Mouse (Mus musculus): ENCODE results near the gene Ncoa1. TPM values are rescaled to one million over a fixed set of nuclear protein-coding genes. Genes with fewer than 3 reads are reported as not detected.
"Not testable (repeated sequence)": the region's sequence is repeated elsewhere in the genome, so short reads cannot be mapped to it uniquely, and the experiment has no call there.

Ncoa1 gene
- polyA plus RNA-seq, 2 experiments from 2014 or later = 10.1 to 16.7 TPM

- no peak for ATAC-seq
Observed at GRCm38 (mm10) chr12:4299300-4299699, 177.7 kb downstream of the Ncoa1 start.

DNA sequence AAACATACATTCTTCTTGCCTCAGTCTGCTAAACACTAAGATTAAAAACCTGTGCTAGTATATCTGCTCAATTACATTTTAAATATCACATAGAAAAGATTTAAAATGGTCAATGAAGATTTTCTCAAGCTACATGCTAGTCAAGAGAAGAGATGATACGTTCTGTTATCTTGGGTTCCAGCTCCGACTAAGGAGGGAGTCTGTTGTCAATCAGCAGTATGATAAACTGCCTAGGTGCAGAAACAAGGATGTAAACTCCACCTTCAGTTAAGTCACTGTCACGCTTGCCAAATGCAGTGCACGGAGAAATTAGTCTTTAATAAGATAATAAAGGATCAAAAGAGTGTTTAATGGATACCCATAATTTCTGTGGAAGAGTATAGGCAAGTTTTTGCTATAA lies 178.4 kb downstream of the Ncoa1 start:
- no peak for ATAC-seq

GRCm38 (mm10) chr12:4295881-4296280 lies 181.1 kb downstream of the Ncoa1 start:
- no peak for ATAC-seq

- no peak for ATAC-seq
Observed at GRCm38 (mm10) chr12:4295281-4295680, 181.7 kb downstream of the Ncoa1 start.

GRCm38 (mm10) chr12:4293813-4294212 lies 183.2 kb downstream of the Ncoa1 start:
- no peak for ATAC-seq

DNA sequence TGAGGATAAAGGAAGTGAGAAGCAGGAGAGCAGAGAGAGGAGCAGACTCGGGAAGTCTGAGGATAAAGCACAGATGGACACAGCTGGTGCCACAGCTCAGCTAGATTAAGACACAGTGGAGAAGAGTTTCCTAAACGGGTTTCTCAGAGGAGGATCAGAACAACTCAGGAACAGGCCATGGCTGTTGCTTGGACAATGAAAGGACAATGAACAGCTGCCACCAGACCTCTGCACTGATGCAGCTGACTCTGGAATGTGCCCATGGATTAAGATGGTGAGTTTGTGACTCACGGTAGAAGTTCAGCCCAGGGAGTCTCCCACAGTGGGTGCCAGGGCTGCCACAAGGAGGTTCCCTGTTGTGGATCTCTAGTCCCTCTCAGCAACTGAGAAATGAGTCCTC lies 191.8 kb downstream of the Ncoa1 start:
- no peak for ATAC-seq

- no peak for ATAC-seq
Observed at GRCm38 (mm10) chr12:4279878-4280277, 197.1 kb downstream of the Ncoa1 start.

GRCm38 (mm10) chr12:4278978-4279755 lies 197.8 kb downstream of the Ncoa1 start:
- peak; percentile 23 for ATAC-seq

DNA sequence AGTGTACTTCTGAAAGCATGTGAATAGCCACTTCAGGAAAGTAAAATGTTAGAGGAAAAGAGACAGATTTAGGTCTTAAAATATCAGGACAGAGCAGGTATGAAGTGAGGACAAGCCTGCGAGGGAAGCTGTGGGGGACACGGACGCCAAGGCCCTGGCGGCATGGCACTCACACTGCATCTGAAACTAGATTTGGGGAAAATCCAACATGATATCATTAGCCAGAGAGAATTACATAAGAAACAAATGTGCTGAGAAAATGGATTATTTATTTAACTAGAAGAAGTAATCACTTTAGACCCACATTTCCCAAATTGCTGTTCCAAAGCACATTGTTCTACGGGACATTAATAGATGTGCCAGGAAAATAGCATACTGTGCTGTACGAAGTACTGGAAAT lies 205.9 kb downstream of the Ncoa1 start:
- ATAC-seq = no peak

DNA sequence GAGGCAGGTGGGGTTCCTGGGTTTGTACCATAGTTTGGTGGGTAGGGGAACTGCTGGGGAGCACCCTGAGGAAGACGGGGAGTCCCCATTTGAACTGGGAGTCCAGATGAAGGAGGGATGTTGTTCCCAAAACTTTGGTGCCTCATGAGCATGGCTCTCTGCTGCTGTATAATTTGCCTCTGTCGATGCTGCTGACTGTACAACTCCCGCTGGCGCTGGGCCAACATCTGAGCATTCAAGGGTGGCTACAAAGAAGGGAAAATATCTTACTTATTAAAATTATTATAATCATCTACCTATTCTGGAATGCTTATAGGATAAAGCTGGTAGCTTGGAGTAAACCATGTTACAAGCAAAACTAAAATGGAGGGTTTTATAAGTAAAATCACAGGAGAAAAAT lies 209.2 kb downstream of the Ncoa1 start:
- ATAC-seq = no peak

GRCm38 (mm10) chr12:4252742-4253655 lies 224.0 kb downstream of the Ncoa1 start:
- no peak for ATAC-seq

- no peak for ATAC-seq
Observed at GRCm38 (mm10) chr12:4249786-4250185, 227.2 kb downstream of the Ncoa1 start.

GRCm38 (mm10) chr12:4245742-4246141 lies 231.2 kb downstream of the Ncoa1 start:
- no peak for ATAC-seq

DNA sequence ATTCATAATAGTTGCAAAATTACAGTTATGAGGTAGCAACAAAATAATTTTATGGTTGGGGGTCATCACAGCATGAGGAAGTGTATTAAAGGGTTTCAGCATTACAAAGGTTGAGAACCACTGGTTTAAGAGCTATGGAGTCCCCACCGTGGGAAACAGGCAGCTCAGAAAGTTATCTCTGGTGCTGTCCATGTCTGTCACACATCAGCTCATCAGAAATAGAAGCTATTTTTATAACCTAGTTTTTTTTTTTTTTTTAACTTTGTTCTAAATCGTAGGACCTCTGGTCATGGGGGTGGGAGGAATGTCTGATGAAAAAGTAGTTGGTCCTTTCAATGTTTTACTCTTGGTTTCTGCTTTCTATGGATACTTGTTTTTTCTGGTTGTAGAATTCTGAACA lies 233.2 kb downstream of the Ncoa1 start:
- no peak for ATAC-seq

GRCm38 (mm10) chr12:4240281-4240680 lies 236.7 kb downstream of the Ncoa1 start:
- not testable (repeated sequence) for ATAC-seq

- ATAC-seq = no peak
Observed at GRCm38 (mm10) chr12:4237481-4237880, 239.5 kb downstream of the Ncoa1 start.

DNA sequence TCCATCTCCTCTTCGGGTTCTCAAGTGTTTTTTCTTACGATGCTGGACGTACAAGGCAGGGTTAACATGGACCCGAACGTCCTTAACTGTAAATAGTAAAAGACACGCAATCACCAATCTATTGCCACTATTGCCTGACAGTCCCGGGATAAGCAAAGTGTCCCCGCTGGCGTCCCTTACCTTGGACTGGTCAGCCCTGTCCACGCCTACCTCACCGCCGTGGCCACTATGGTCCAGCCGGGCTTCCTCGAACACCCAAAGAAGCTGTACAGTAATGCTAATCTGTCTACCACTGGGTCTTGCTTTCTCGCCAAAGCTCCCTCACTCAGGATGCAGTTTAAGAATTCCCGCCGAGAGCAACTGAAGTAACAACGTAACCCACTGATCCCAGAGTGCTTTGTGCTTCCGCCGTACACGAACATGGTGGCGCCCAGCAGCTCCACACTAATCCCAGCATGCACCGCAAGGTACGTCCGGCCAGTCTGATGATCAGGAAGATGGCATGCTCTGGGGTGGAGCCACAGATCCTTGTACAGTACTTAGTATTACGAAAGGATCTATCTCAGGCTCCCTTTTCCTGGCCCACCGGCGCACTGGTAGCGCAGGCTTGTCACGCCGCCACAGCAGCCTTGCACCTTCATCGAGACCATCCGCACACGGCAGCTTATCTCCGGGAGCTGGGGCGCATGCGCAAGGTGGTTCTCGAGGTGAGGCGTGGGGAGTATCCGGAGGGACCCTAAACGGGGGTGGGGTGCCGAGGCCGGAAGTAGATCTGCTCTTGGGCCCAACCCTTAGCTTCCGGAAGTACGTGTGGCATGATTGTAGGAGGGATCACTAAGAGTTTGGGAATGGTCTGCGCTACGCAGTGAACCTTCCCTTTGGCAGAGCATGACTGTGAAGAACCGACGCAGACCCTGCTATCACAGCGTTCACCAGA lies 243.1 kb downstream of the Ncoa1 start, which contains the start of the genes Ptrhd1 and Cenpo:
TSS of gene Ptrhd1 (plus strand) at position 456 of the 937 bp plus-strand sequence.
TSS of gene Cenpo (minus strand) at position 723 of the 937 bp plus-strand sequence.
- ATAC-seq = peak; percentile 94

DNA sequence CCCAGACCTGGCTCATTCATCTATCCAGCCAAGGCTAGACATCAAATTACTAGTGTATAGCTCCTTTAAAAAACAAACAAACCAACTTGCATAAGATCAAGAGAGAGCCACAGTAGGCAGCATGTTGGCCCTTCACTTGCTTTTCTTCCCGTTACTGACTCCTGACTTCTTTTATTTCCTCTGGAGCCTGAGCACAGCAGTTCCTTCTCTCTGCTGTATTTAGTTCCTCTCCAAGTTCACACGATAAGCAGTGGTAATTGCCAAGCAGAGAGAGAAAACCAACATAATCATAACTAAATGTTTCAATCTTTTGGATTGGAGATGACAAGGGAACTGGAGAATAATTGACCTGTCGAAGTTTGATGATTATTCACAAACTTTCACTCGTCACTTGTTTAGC lies 244.2 kb downstream of the Ncoa1 start:
- ATAC-seq = no peak

DNA sequence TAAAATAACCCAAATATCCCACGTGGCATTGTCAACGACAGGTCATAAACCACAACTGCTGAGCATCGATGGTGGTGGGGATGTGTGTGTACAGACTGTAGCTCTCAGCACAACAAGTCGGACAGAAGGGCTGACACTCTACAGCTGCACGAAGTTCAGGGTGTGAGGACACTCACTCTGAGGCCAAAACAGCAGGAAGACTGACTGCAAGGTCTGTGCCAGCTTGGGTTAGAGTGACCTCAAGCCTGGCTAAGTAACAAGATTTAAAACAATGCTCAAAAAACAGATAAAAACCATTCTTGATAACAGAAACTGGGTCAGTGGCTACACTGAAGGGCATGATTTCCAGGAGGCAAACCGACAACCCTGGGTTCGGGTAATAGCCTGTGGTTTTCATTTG lies 246.8 kb downstream of the Ncoa1 start:
- no peak for ATAC-seq

DNA sequence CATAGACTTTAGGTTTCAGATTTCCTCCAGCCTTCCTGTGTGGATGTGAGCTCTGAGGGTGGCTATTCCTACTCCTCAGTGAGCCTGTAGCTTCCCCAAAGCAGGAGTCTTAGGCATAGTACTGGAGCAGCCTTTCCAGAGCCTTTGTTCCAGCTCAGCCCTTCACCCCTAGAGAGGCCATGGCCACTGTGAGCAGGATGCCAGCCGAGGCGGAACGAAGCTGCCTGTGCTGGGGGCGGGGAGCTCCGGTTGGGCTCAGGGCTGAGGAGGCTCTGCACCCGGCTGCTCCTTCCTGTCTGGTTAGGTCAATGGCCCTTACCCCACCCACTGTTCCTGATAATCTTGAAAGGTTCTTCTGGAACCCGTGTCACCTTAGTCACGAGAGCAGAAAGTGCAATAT lies 264.1 kb downstream of the Ncoa1 start:
- ATAC-seq = no peak

GRCm38 (mm10) chr12:4211174-4211573 lies 265.8 kb downstream of the Ncoa1 start:
- no peak for ATAC-seq

DNA sequence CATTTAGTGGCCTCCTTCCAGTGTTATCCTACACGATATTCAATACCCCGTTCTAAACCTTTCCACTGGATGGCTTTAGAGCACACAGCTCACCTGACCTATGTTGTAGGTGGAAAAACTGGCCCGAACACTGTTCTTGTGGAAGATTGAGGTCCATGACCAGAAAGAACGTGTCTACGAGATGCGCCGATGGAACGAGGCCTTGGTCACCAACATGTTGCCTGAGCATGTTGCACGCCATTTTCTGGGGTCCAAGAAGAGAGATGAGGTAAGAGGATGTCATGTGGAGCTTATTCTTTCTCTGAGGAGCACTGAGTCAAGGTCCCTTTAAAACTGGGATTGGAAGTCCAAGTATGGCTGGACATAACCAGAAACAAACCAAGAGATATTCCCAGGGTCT lies 267.8 kb downstream of the Ncoa1 start:
- no peak for ATAC-seq
